Mouse (Mus musculus): Measurements from ENCODE around the gene Med21.

- TF ChIP-seq CTCF (IDR thresholded peaks at IDR 0.05), result no peak
- TF ChIP-seq EP300 (IDR thresholded peaks at IDR 0.05), result no peak
Observed at GRCm38 (mm10) chr6:146615891-146616290, 26.5 kb upstream of the Med21 start.

All from lung, postnatal 0 days (tissue).